Mouse (Mus musculus) lung, postnatal 14 days (tissue): ENCODE measurements around the gene Tecpr1.

Experiments used
- DNase-seq: peaks from one replicate; pipeline ENCODE4 v3.0.0; 2021

Gene Tecpr1

DNA sequence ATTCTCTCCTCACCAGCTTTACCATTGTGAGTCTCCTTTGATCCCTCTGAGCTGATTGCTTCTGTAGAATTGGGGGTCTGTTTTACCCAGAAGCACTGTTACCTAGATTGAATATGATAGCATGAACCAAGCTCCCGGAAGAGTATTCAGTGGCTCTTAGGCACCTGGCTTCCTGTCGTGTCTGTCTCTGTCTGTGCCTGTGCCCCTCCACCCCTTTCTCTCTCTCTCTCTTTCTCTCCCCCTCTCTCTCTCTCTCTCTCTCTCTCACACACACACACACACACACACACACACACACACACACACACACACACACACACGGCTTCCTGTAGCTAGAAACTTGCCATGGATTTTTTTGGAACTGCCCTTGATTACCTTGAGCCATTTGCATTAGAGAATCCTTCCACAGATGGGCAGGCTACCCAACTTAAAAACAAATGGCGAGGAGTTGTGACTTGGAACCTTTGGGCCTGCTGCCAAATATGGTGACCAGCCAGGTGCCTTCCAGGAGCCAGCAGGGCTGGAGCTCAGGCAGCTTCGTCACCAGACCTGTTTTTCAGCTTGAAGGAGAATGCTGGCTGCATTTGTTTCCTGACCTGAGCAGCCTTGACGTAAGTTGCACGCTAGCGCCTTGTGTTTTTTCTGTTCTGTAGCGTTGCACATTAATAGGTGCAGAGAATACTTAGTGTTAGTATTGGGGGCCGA is 60.5 kb downstream of the Tecpr1 start:
- DNase-seq, result peak; percentile 55

DNA sequence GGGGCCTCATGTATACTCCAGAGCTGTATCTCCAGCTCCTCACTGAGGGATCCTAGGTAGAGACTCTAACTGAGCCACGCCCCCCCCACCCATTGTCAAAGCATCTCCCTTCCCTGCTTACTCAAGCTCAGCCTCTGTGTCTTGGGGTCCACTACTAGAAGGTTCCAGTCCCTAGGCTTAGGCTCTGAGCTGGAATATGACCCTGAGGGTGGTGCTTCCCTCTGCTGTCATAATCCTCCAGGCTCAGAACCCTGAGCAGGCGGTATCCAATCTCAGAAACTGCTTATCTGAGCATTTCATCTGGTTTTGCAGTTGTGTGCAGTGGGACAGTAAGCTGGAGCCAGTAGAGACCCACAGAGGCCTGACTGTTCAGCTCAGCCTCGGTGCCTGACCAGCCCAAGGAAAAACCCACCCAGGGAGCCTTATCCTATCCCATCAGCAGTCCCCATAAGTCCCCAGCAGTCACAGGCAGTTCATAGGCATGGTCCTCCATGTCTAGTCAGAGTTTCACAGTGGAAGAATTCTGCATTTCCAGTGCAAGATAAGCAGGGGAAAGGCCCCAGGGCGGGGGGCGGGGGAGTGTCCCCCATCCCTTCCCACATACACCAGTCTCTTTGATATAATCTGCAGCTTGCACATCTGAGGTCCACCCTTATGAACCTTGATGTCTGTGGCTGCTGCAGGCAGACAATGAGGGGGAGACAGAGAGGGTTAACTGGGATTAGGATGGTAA is 61.2 kb downstream of the Tecpr1 start:
- DNase-seq, result no peak

DNA sequence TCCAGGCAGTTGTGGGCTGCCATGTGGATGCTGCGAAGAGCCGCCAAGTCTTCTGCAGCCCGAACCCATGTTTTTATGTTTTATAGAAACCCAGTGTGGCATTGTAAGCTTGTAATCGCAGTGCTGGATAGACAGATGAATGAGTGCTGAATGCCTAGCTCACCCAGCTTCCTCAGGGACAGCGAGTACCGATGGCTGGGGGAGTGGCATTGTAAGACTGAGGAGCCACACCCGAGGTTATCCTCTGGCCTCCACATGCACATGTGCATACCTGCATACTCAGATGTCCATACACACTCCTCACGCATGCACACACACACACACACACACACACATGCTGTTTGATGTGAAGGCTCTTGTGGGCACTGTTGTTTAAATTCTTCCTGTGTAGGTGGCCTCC is 64.3 kb downstream of the Tecpr1 start:
- DNase-seq, result no peak

DNA sequence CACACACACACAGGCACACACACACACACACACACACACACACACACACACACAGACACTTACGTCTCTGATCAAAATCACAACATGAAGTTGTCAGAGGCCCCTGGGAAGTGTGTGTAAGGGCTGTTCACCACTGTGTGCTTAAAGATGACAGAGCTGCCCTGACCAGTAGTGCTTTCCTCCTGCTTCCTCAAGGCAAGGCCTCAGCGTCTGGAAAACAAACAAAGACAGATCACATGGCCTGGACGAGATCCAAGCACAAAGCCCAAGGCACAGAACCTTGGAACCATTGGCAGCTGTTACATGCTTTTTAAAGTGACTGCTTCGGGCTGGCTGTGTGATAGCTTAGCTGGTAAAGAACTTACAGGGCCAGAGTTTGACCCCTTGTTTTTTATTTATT is 64.8 kb downstream of the Tecpr1 start:
- DNase-seq, result peak; percentile 81

DNA sequence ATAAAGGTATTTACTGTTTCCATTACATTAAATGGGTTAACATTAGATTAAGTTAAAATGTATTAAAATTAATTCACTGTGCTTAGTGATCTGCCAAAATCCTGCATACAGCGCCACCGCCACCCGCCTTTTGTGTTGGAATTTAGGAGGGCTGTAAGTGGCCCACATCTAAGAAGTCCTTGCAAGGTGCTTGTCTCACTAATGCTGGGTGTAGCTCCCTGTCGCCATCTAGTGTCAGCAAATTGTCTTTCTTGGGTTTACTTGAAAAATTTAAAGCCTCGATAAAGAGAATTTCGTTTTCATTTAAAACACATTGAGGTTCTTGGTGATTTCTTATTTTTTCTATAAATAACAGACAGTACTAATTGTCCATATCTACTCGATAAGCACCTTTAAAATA is 68.9 kb downstream of the Tecpr1 start:
- DNase-seq, result peak; percentile 81

DNA sequence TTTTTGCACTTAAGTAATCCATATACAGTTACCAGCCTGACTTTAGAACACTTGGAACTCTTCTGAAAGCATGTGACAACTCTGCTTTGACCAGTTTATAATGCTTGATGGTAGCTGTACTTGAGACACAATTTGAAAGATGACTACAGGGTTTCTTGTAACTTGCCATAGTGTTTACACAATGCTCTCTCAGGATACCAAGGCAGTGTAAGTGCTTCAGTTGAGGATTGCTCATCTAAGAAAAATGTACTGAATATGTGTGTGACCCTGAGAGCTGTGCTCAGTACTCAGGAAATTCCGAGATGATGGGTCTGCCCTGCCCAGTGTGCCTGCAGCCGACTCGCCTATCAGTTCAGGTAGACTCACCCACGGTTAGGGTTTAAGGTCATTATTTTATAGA is 72.1 kb downstream of the Tecpr1 start:
- no peak for DNase-seq

DNA sequence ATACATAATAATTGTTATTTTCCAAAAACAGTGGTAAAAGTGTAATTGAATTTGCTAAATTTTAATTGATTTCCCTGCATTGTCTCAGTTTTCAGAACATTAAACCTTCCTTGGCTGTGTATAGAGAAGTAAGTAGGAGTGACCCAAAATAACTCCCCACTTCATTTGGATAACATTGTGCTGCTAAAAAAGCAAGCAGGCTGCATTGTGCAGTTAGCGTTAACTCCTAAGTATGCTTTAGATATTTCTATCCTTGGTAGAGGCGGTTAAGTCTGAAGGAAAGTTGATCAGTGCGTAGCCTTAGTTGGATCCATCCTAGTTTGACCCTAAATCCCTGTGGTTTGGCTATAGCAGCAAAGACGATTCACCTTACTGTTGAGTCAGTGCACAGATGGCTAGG is 73.9 kb downstream of the Tecpr1 start:
- DNase-seq, result no peak

DNA sequence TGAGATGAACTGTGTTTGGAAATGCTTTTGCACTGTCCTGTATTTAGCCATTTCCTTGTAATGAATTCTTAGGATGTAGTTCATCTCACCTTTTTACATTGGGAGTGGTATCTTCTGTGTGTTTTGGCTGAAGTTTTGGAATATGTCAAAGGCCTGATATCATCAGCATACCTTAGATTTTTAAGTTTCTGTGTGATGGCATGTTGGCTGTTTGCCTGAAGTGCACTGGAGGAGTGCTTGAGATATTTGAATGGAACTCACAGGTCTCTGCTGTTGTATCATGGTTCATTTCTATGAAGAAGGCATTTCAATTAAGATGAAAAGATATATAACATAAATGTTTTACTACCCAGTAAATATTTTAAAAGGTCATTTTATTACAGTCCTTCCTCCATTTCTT is 76.5 kb downstream of the Tecpr1 start:
- peak; percentile 59 for DNase-seq
